Mouse (Mus musculus) cerebellum, adult 2 months (tissue): ENCODE measurements around the gene Cfap46. TPM values are rescaled to one million over a fixed set of nuclear protein-coding genes. Genes with fewer than 3 reads are reported as not detected.

Experiments
- DNase-seq, 2 experiments: peaks; one replicate each; pipeline ENCODE4 v3.0.0; 2021
- H3K27ac ChIP-seq: fragments of 200-500 bp; 2 replicates; pipeline ENCODE4 v1.5.1; 2012; ENCODE audit warnings: low read length, control low read depth, inconsistent platforms; ENCODE audit not compliant: insufficient read depth
- H3K27me3 ChIP-seq: fragments of 200-500 bp; 2 replicates; pipeline ENCODE4 v1.6.1; 2012; ENCODE audit warnings: inconsistent platforms, mild to moderate bottlenecking, low read length, moderate library complexity; ENCODE audit not compliant: control insufficient read depth, insufficient read depth
- H3K4me1 ChIP-seq: fragments of 200-500 bp; 2 replicates; pipeline ENCODE4 v1.6.1; 2011; ENCODE audit warnings: low read length; ENCODE audit not compliant: control insufficient read depth, insufficient read depth
- H3K4me3 ChIP-seq: fragments of 200-500 bp; replicated peaks from 2 replicates; pipeline ENCODE3; 2011; ENCODE audit warnings: mild to moderate bottlenecking, low read depth, low read length, control low read depth; ENCODE audit not compliant: insufficient read depth
- CTCF ChIP-seq: fragments of 200-500 bp; IDR thresholded peaks from 2 replicates; pipeline ENCODE4 v1.5.1; 2011; ENCODE audit warnings: low read depth, mild to moderate bottlenecking, control low read depth, low read length, moderate library complexity, borderline replicate concordance; ENCODE audit not compliant: insufficient read depth
- POLR2A ChIP-seq: fragments of 200-500 bp; IDR thresholded peaks from 2 replicates; pipeline ENCODE4 v1.6.1; 2011; ENCODE audit warnings: low read length, control low read depth, borderline replicate concordance; ENCODE audit not compliant: insufficient read depth
- WGBS: fragments of 180-500 bp; shearing (Covaris S2); methylation state at CpG from one replicate; pipeline ENCODE4 v1.1.7; 2018; 5-methylcytosine and 5-hydroxymethylcytosine counted together
- polyA plus RNA-seq: library from polyadenylated mRNA; depleted of rRNA; stranded (reverse); fragments of >200 nt; gene quantifications from 2 replicates; pipeline ENCODE4 v1.2.3, GENCODE M21; 2012

Gene Cfap46
- polyA plus RNA-seq, 1 experiment = 5.3 TPM

DNA sequence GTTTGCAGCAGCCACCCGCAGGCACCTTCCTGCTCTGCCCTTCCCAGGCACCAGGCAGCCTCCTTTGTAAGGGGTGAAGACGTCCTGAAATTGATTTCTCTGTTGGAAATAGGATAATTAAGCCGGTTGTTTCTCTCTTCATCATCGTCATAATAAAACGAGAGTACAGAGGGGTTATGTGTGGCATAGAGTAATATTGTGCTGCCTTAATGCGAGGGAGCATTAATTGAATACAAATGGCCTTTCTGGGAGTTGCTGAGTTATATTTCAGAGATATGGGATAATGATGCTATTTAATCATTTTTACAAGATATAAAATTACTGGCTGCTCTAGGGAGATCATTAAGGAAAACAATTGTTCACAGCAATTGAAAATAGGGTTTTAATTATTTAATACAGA is 88.3 kb downstream of the Cfap46 start:
- no peaks in the 10 kb centered on the region for H3K4me1 ChIP-seq
- 87% methylated on average over 6 of the region's 6 CpGs for WGBS
- no peaks in the 10 kb centered on the region for H3K27me3 ChIP-seq
- DNase-seq = no peak
- H3K4me3 ChIP-seq = no peak overlapping the region
- TF ChIP-seq CTCF (no peak), POLR2A (no peak)
- H3K27ac ChIP-seq = no peak overlapping the region

DNA sequence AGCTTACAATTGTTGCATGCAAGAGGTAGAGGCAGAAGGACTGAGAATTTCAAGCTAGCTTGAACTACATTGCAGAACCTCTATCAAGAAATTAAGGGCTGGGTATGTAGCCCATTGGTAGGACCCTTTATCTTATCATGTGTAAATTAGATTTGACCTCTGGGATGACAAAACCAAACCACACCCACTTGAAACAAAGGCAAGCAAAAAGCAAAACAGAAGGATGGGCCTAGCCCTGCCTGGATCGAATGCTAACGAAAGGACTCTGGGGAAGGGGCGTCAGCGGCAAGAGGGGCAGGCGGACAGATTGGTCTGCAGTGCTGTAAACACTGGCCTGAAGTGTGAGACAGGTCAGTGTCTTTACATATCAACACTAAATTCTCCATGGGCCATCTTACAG is 92.3 kb downstream of the Cfap46 start:
- no peak for DNase-seq
- Histone ChIP-seq H3K27me3 (no peaks in the 10 kb centered on the region; the same call in 1 of the 2 replicates), H3K27ac (no peak overlapping the region), H3K4me3 (no peak overlapping the region), H3K4me1 (no peaks in the 10 kb centered on the region)
- WGBS = 95% methylated on average over 5 of the region's 5 CpGs
- TF ChIP-seq CTCF (no peak), POLR2A (no peak)

DNA sequence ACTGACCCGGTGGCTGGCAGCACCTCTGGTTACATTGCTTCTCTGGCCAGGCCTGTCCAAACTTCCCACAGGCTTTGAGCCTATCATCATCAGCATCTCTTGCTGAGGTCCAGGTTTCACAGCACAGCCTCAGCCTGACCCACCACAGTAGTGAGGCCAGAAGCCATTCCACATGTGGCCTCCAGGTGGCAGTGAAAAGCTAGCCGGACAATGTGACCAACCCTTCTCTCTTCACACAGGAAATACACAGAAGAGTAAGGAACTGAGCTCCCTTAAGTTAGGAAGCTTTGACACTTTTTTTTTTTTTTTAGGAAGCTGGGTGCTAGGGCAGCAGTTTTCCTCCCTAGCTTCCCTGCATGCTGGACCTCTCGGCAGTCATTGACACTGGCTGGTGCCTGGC is 93.3 kb downstream of the Cfap46 start:
- TF ChIP-seq POLR2A (no peak), CTCF (peak; percentile 85)
- Histone ChIP-seq H3K4me1 (no peaks in the 10 kb centered on the region), H3K27me3 (peaks cover 3% of the 10 kb centered on the region; the same call in 1 of the 2 replicates), H3K27ac (no peak overlapping the region), H3K4me3 (no peak overlapping the region)
- peak; percentile 40 to 43 for DNase-seq
- 35% methylated on average over 3 of the region's 3 CpGs for whole genome bisulfite sequencing

DNA sequence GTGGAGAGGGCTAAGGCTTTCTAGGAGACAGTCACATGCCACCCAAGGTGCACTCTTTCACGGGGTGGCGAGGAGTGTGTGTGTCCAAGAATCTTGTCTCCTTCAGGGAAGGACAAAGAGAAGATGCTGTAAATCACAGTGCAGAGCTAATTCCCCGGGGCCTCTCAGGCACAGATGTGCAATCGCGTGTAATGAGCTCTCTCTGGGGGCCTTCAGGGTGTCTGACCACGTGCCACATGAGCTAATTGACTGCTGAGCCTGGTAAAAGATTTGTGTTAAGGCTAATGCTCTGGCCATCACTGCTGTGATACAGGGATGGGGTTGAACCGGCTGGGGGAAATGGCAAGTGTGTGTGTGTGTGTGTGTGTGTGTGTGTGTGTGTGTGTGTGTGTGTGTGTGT is 95.7 kb downstream of the Cfap46 start:
- no peak overlapping the region for H3K4me3 ChIP-seq
- no peak for DNase-seq
- no peaks in the 10 kb centered on the region for H3K4me1 ChIP-seq
- peaks cover 7% of the 10 kb centered on the region; the same call in 1 of the 2 replicates for H3K27me3 ChIP-seq
- 27% methylated on average over 7 of the region's 7 CpGs for WGBS
- TF ChIP-seq CTCF (no peak), POLR2A (no peak)
- H3K27ac ChIP-seq = no peak overlapping the region

DNA sequence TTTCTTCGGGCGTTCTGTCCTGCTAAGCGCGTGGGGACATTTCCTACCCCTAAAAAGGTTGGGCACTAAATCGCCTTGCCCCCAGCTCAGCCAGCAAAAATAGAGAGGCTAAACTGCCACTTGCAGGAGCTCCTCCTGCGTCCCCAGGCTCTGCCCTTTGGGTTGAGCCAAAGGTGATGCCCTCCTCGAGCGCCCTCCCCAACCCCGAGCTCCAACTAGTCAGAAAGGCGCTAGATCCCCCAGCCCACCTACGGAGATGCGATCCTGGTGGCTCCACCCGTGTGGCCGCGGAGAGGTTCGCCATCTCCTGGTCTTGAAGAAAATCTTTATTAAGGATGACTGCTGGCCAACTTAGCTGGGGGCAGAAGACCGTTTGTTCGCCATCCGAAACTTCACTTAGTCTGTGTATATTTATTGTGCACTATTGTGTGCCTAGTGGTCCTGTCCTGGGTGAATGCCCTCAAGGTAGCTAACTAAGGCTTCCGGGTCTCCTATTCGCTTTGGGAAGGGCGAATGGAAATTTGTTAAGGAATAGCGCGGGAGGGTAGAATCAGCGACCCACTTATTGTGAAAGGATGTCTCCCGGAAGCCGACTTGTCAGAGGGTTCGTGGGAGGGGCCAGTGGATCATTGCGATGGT is 98.3 kb downstream of the Cfap46 start:
- no peaks in the 10 kb centered on the region for H3K4me1 ChIP-seq
- DNase-seq = no peak
- H3K4me3 ChIP-seq = no peak overlapping the region
- 7% methylated on average over 29 of the region's 29 CpGs for WGBS
- no peak for TF ChIP-seq CTCF
- no peak for TF ChIP-seq POLR2A
- no peak overlapping the region for H3K27ac ChIP-seq
- peaks cover 9% of the 10 kb centered on the region; the same call in 1 of the 2 replicates for H3K27me3 ChIP-seq

DNA sequence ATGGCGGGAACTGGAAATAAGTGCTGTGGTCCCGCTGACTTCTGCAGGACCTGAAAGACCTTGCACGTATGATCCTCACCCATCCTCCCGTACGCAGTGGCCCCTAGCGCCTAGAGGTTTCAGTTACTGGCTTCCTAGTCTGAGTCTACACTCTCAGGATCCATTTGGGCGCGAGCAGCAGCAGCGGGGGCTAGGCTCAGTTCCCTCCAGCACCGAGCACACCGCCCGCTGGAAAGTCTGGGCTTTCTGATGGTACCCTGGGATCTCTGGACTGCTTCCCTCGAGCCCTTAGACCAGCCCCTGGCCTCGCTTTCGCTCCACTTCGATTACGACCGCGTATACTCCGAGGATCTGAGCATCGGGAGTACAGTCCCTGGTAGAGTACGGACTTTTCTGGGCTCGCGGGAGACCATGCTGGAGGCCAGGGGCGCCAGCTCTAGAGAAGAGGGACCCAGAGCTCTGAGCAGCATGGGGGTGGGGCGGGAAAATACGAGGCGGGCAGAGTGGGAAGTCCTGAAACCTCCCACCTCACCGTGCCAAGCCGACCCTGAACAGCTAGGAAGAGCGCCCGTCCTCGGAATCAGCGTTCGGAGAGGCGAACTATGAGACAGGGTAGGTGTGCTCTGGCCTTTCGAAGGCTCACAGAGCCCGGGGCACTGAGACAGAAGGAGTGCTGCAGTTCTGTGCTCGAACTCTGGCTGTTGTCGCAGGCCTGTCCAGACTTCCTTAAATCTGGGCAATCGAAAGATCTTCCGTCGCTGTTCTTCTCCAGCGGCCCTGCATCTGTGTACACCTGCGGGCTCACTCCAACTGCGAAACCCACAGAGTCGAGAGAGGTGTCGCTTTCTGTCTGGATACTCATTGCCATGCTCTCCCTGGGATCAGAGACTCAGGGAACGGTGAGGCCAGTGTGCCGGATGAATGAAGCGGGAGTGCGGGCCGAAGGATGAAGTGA is 99.1 kb downstream of the Cfap46 start:
- Histone ChIP-seq H3K27me3 (peaks cover 9% of the 10 kb centered on the region; the same call in 1 of the 2 replicates), H3K4me1 (no peaks in the 10 kb centered on the region), H3K27ac (no peak overlapping the region), H3K4me3 (no peak overlapping the region)
- DNase-seq = peak in 1 of 2 experiments; percentile 42
- no peak for TF ChIP-seq CTCF
- no peak for TF ChIP-seq POLR2A
- 3% methylated on average over 53 of the region's 53 CpGs for WGBS

DNA sequence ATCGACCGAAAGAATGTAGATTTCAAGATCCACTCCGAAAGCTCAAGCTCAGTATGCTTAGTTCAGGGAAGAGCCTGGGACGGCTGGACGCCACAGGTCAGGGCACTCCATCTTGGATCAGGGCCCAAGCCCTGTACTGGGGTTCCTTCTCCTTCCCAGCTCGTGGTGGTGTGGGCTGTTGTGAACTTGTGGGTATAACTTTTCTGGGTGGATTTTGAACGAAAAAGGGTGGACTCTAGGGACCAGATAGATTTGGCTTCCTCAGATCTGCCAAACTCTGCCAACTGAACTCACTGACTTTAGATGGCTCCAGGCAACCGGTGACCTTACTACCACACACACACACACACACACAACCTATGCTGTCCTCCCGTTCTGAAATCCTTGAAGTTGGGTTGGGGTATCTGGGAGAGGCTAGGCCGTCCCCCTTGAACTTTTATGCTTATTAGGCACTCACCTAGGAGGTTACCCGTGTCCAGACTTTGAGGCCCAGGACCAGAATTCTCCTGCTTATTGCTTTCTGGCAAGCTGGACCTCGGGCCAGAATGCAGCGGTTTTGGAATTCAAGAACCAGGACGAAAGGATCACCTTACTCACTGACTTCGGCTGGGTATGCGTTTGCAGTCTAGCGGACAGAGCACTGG is 100.4 kb downstream of the Cfap46 start:
- DNase-seq = no peak
- no peak overlapping the region for H3K4me3 ChIP-seq
- H3K27ac ChIP-seq = no peak overlapping the region
- TF ChIP-seq CTCF = no peak
- TF ChIP-seq POLR2A = no peak
- peaks cover 9% of the 10 kb centered on the region; the same call in 1 of the 2 replicates for H3K27me3 ChIP-seq
- no peaks in the 10 kb centered on the region for H3K4me1 ChIP-seq
- 25% methylated on average over 17 of the region's 17 CpGs for WGBS
